Mouse (Mus musculus): ENCODE data around the gene Gpatch2. TPM values are rescaled to one million over a fixed set of nuclear protein-coding genes. Genes with fewer than 3 reads are reported as not detected.
A peak's percentile ranks its signal among the peaks of the same experiment; 100 is the strongest.

Gpatch2 gene
- polyA plus RNA-seq, 1 experiment from 2014 or later = 19.5 TPM

DNA sequence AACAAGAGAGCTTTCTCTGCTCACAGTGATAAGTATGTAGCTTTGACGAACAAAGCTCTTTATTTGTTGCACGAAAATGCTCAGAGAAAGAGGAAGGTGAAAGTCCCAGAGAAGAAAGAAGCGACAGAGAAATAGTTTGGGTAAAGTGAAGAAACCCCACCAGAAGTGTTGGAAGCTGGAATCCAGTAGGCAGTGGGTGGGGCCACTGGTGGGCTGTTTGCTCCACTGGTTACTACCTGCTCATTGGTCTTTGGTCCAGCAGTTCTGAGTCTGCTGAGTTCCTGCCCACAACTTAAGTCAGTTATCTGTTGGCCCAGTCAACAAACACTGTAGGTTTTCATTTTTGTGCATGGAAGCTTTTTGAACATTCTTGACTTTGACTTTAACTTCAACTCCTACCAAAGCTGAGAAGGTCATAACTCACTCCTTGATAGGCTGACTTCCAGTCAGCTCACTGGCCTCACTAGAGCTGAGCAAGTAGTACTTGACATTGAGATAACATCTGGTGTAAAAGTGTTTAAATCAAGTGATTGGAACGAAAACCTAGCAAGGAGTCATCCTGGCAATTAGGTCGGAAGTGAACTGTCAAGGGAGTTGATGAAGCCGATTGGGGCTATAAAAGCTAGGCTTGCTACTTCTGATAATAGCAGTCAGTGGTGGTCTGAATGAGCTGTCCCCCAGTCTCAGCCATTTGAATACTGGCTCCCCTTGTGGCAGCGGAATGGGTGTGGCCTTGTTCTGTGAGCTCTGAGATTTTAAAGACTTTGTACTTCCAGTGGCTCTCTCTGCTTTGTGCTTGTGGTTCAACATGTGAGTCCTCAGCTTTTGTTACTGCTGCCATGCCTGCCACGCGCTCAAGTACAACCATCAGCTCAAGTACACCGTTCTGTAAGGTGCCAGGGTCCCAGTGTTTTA, 76.4 kb downstream of the Gpatch2 start:
- Histone ChIP-seq H3K36me3 (ENCODE audit: control insufficient read depth, insufficient read depth, low read length) (no peaks in the 10 kb centered on the region), H3K9ac (ENCODE audit: low read depth, low read length) (no peak overlapping the region), H3K4me2 (ENCODE audit: low read length) (no peak overlapping the region), H3K9me3 (replicated peaks; ENCODE audit: control insufficient read depth, low read length, poor library complexity, severe bottlenecking) (no peaks in the 10 kb centered on the region), H3K4me1 (ENCODE audit: control insufficient read depth, insufficient read depth, low read length) (no peaks in the 10 kb centered on the region), H3K4me3 (ENCODE audit: low read depth, low read length) (no peak overlapping the region), H3K27me3 (ENCODE audit: control insufficient read depth, insufficient read depth, low read depth, low read length) (no peaks in the 10 kb centered on the region), H3K27ac (ENCODE audit: low read length) (no peak overlapping the region)
- WGBS = 91% methylated on average over 10 of the region's 10 CpGs
- ATAC-seq = no peak

DNA sequence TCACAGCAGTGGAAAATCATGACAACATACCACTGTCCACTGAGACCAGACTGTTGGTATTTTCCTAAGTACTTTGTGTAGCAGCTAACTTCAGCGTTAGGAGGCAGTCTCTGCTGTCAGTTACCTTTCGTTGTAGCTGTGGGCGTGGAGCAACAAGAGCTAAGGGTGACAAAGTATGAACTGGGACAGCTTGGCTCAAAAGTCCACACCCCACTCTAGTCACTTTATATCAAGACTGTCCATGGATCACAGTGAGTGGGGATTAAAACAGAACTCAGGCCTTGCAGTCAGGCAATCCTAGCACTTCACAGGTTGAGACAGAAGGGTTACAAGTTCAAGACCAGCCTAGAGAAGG, 77.1 kb downstream of the Gpatch2 start:
- Histone ChIP-seq H3K4me1 (ENCODE audit: control insufficient read depth, insufficient read depth, low read length) (no peaks in the 10 kb centered on the region), H3K4me2 (ENCODE audit: low read length) (no peak overlapping the region)
- no peak for ATAC-seq

DNA sequence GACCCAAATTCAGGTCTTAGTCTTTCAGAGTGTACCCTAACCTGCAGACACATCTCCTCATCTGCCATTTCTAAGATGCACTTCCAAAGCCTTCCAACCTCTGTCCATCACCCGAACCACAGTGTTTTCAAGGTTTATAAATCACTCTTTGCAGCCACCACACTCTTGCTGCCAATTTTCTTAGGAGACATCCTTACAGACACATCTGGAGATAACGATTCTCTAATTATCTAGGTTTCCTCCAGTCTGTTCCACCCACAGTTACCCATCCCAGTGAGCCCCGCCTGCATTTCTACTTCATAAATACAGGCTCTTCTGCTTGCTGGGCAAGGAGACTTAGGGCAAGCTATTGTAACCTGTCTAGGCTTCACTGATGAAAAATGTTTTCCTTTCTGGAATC, 77.9 kb downstream of the Gpatch2 start:
- Histone ChIP-seq H3K36me3 (ENCODE audit: control insufficient read depth, insufficient read depth, low read length) (no peaks in the 10 kb centered on the region), H3K4me2 (ENCODE audit: low read length) (no peak overlapping the region), H3K27me3 (ENCODE audit: control insufficient read depth, insufficient read depth, low read depth, low read length) (no peaks in the 10 kb centered on the region), H3K27ac (ENCODE audit: low read length) (no peak overlapping the region), H3K4me1 (ENCODE audit: control insufficient read depth, insufficient read depth, low read length) (no peaks in the 10 kb centered on the region), H3K4me3 (ENCODE audit: low read depth, low read length) (no peak overlapping the region), H3K9ac (ENCODE audit: low read depth, low read length) (no peak overlapping the region), H3K9me3 (replicated peaks; ENCODE audit: control insufficient read depth, low read length, poor library complexity, severe bottlenecking) (no peaks in the 10 kb centered on the region)
- no peak for ATAC-seq
- WGBS = 89% methylated on average over 3 of the region's 3 CpGs

More for the DNA sequence above, 77.1 kb downstream of the Gpatch2 start:
- Histone ChIP-seq H3K4me3 (ENCODE audit: low read depth, low read length) (no peak overlapping the region), H3K27ac (ENCODE audit: low read length) (no peak overlapping the region), H3K36me3 (ENCODE audit: control insufficient read depth, insufficient read depth, low read length) (no peaks in the 10 kb centered on the region), H3K9ac (ENCODE audit: low read depth, low read length) (no peak overlapping the region), H3K9me3 (replicated peaks; ENCODE audit: control insufficient read depth, low read length, poor library complexity, severe bottlenecking) (no peaks in the 10 kb centered on the region), H3K27me3 (ENCODE audit: control insufficient read depth, insufficient read depth, low read depth, low read length) (no peaks in the 10 kb centered on the region)
- 92% methylated on average over 3 of the region's 3 CpGs for WGBS

DNA sequence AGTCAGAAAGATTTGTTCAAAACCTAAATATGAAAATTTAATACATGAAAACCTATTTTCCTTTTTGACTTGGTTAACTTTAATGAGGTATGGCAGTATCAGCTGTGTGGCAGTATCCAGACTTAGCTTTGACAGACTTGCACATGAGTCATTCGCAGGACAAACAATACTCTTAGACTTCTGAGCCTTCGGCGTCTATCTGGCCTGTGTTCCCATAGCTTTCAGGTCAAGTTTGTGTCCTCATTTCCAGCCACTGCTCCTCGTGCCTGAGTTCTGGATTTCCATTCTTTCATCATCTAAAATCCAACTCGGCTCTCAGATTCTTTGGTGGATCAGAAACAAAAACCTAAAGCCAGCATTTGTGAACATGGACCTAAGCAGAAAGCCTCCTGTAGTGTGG, 79.2 kb downstream of the Gpatch2 start:
- H3K27ac ChIP-seq (ENCODE audit: low read length) = no peak overlapping the region
- no peaks in the 10 kb centered on the region for H3K36me3 ChIP-seq (ENCODE audit: control insufficient read depth, insufficient read depth, low read length)
- no peaks in the 10 kb centered on the region for H3K9me3 ChIP-seq (replicated peaks; ENCODE audit: control insufficient read depth, low read length, poor library complexity, severe bottlenecking)
- WGBS = 87% methylated on average over 5 of the region's 5 CpGs
- H3K27me3 ChIP-seq (ENCODE audit: control insufficient read depth, insufficient read depth, low read depth, low read length) = no peaks in the 10 kb centered on the region
- no peak overlapping the region for H3K9ac ChIP-seq (ENCODE audit: low read depth, low read length)
- H3K4me3 ChIP-seq (ENCODE audit: low read depth, low read length) = no peak overlapping the region
- no peak for ATAC-seq
- no peaks in the 10 kb centered on the region for H3K4me1 ChIP-seq (ENCODE audit: control insufficient read depth, insufficient read depth, low read length)
- H3K4me2 ChIP-seq (ENCODE audit: low read length) = no peak overlapping the region

DNA sequence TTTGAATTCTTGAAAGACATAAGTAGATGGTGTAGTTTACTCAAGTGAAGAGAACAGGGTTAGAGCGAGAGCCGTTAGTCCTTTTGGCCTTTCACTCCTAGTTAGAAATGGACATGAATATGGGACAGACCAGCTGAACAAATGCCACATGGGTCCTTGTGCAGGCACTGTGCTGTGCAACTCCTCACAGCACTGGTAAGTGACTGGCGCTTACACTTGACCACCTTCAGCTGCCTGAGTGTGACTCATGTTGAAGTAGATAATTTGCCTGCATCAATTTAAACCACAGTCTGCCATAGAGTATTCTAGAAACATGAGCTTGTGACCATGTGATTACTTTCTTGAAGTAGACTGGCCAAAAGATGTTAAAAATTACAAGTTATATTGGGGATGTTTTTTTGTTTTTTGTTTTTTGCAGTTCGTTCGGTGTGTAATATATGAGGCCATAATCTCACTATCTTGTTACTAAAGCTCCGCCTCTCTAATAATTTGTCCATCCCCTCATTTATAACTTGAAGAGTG, 79.8 kb downstream of the Gpatch2 start:
- H3K4me1 ChIP-seq (ENCODE audit: control insufficient read depth, insufficient read depth, low read length) = no peaks in the 10 kb centered on the region
- no peak overlapping the region for H3K4me3 ChIP-seq (ENCODE audit: low read depth, low read length)
- H3K27me3 ChIP-seq (ENCODE audit: control insufficient read depth, insufficient read depth, low read depth, low read length) = no peaks in the 10 kb centered on the region
- 93% methylated on average over 6 of the region's 6 CpGs for WGBS
- H3K9ac ChIP-seq (ENCODE audit: low read depth, low read length) = no peak overlapping the region
- no peak overlapping the region for H3K27ac ChIP-seq (ENCODE audit: low read length)
- no peak for ATAC-seq
- H3K4me2 ChIP-seq (ENCODE audit: low read length) = no peak overlapping the region
- no peaks in the 10 kb centered on the region for H3K36me3 ChIP-seq (ENCODE audit: control insufficient read depth, insufficient read depth, low read length)
- H3K9me3 ChIP-seq (replicated peaks; ENCODE audit: control insufficient read depth, low read length, poor library complexity, severe bottlenecking) = no peaks in the 10 kb centered on the region

DNA sequence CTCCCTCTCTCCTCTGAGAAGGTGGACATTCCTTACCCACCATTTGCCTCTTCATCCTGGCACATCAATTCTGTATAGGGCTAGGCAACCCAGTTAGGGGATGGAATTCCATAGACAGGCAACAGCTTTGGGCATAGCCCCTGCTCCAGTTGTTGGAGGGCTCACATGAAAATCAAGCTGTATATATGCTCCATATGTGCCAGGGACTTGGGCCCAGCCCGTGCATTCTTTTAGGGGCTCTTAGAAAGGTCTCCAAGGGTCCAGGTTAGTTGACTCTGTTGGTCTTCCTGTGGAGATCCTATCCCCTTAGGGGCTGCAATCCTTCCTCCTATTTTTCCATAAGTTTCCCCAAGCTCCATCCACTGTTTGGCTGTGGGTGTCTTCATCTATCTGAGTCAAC, 80.4 kb downstream of the Gpatch2 start:
- Histone ChIP-seq H3K9ac (ENCODE audit: low read depth, low read length) (no peak overlapping the region), H3K4me3 (ENCODE audit: low read depth, low read length) (no peak overlapping the region), H3K4me1 (ENCODE audit: control insufficient read depth, insufficient read depth, low read length) (peaks cover 4% of the 10 kb centered on the region), H3K9me3 (replicated peaks; ENCODE audit: control insufficient read depth, low read length, poor library complexity, severe bottlenecking) (no peaks in the 10 kb centered on the region), H3K27me3 (ENCODE audit: control insufficient read depth, insufficient read depth, low read depth, low read length) (no peaks in the 10 kb centered on the region), H3K36me3 (ENCODE audit: control insufficient read depth, insufficient read depth, low read length) (no peaks in the 10 kb centered on the region), H3K27ac (ENCODE audit: low read length) (no peak overlapping the region), H3K4me2 (ENCODE audit: low read length) (no peak overlapping the region)
- ATAC-seq = no peak
- 95% methylated on average over 1 of the region's 1 CpGs for WGBS

DNA sequence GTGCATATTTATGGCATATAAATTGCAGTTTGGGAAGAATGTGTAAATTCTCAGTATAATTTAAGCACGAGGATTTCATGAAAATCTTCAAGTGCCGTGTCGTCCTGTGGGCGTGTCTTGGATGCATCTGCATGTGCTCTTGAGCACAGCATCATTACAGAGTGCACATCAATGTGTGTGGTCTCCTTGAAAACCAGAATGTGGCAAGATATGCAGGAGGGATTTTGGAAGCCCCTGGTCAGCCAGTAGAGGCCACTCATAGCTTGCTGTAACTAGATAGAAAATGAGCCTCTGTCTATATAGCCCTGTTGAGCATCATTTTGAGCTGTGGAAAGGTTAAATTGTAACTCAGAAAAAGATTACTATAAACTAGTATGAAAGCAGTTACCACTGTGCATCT, 83.9 kb downstream of the Gpatch2 start:
- H3K27ac ChIP-seq (ENCODE audit: low read length) = no peak overlapping the region
- H3K4me2 ChIP-seq (ENCODE audit: low read length) = no peak overlapping the region
- ATAC-seq = no peak
- H3K4me3 ChIP-seq (ENCODE audit: low read depth, low read length) = no peak overlapping the region
- peaks cover 4% of the 10 kb centered on the region for H3K4me1 ChIP-seq (ENCODE audit: control insufficient read depth, insufficient read depth, low read length)
- WGBS = 59% methylated on average over 4 of the region's 4 CpGs
- H3K9me3 ChIP-seq (replicated peaks; ENCODE audit: control insufficient read depth, low read length, poor library complexity, severe bottlenecking) = no peaks in the 10 kb centered on the region
- H3K27me3 ChIP-seq (ENCODE audit: control insufficient read depth, insufficient read depth, low read depth, low read length) = no peaks in the 10 kb centered on the region
- no peaks in the 10 kb centered on the region for H3K36me3 ChIP-seq (ENCODE audit: control insufficient read depth, insufficient read depth, low read length)
- no peak overlapping the region for H3K9ac ChIP-seq (ENCODE audit: low read depth, low read length)

DNA sequence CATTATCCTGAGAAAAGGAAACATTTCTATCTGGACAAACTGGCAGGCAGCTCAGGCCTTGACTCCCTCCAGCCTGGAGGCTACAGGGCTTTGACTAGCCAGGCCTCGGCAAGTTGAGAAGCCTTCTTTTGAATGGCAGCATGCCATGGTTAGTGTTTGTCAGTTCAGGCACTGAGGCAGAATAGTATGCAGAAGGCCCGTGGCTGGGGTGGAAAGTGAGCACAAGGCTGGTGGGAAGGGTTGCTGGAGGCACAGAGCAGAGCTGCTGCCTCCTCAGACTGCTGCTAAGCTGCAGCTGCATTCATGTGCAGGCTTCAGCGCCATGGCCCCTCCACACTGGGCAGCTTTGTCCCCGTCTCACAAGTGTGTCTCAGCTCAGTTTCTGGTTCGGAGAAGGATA, 85.3 kb downstream of the Gpatch2 start:
- ATAC-seq = peak; percentile 62

DNA sequence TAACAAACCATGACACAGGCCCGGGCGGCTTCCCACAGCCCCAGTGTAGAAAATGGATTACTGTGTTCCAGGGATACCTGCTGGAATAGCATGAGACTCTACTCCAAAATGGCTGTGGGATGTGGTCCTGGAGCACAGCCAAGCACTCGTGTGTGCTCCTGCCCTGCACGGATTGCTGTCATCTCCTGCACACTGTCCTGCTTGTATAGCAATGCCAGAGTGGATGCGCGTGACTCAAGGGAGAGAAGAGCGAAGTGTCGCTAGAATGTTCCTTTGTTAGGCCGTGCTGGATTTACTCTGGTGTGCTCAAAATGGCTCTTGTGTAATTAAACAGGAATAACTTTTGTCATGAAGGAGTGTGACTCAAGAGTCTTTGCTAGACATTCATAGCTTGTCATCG, 87.9 kb downstream of the Gpatch2 start:
- WGBS = 70% methylated on average over 10 of the region's 10 CpGs
- Histone ChIP-seq H3K27ac (ENCODE audit: low read length) (no peak overlapping the region), H3K36me3 (ENCODE audit: control insufficient read depth, insufficient read depth, low read length) (peaks cover 2% of the 10 kb centered on the region; the same call in 1 of the 2 replicates), H3K9me3 (replicated peaks; ENCODE audit: control insufficient read depth, low read length, poor library complexity, severe bottlenecking) (no peaks in the 10 kb centered on the region), H3K9ac (ENCODE audit: low read depth, low read length) (no peak overlapping the region), H3K4me3 (ENCODE audit: low read depth, low read length) (no peak overlapping the region), H3K4me1 (ENCODE audit: control insufficient read depth, insufficient read depth, low read length) (peaks cover 4% of the 10 kb centered on the region), H3K27me3 (ENCODE audit: control insufficient read depth, insufficient read depth, low read depth, low read length) (no peaks in the 10 kb centered on the region), H3K4me2 (ENCODE audit: low read length) (no peak overlapping the region)
- ATAC-seq = no peak

More for the DNA sequence above, 85.3 kb downstream of the Gpatch2 start:
- 29% methylated on average over 5 of the region's 5 CpGs for whole genome bisulfite sequencing
- H3K4me2 ChIP-seq (ENCODE audit: low read length) = no peak overlapping the region
- no peaks in the 10 kb centered on the region for H3K27me3 ChIP-seq (ENCODE audit: control insufficient read depth, insufficient read depth, low read depth, low read length)
- H3K9me3 ChIP-seq (replicated peaks; ENCODE audit: control insufficient read depth, low read length, poor library complexity, severe bottlenecking) = no peaks in the 10 kb centered on the region
- H3K4me1 ChIP-seq (ENCODE audit: control insufficient read depth, insufficient read depth, low read length) = peaks cover 4% of the 10 kb centered on the region
- H3K27ac ChIP-seq (ENCODE audit: low read length) = no peak overlapping the region
- no peak overlapping the region for H3K4me3 ChIP-seq (ENCODE audit: low read depth, low read length)
- H3K9ac ChIP-seq (ENCODE audit: low read depth, low read length) = no peak overlapping the region
- no peaks in the 10 kb centered on the region for H3K36me3 ChIP-seq (ENCODE audit: control insufficient read depth, insufficient read depth, low read length)
